Mouse (Mus musculus) adrenal gland, adult (tissue): ENCODE measurements at regions not wholly inside any gene's neighbourhood (a gene's known extent, or its start where the extent isn't known, plus 50 kb on each side); places are given as distances from the start of the nearest gene placed in this dataset.

Source experiments
- DNase-seq, 2 experiments: peaks; one replicate each; pipeline ENCODE4 v3.0.0; 2022 to 2023; ENCODE audit warnings: low spot score in 1 of 2; ENCODE audit not compliant: inconsistent age in 2 of 2

DNA sequence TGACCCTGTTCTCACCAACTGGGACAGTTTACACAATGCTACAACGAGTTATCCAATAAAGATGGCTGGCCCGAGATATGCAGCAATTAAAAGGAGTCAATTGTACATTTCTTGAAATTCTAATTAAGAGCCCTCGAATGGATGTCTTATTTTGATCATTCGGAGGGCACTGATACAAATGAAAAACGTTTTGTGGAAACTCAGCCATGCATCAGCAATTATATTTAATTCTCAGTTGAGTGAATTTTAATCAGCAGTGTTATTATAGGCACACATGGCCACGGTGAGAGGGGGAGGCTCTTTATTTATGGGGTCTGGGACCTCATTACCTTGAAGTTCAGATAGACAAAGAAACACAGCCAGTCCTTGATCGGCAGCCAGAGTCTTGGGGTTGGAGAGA lies 471.3 kb upstream of the Kcnab2 start:
- no peak for DNase-seq

DNA sequence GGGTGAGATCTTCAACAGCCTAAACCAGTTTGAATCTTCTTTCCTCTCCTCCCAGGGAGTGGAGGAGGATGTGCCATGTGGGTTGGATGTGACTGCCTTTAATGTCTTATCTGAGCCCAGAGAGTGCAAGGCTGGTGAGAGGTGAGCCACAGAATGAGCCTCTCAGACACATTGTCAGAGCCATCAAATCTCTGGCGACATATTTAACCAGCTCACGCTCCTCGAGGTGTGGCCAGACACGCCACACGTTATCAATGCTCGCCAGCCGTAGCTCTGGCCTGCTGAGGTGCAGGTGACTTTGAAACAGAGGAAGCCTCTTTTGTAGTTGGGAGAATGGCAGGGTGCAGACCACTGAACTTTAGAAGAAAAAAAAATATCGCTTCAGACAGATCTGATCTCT lies 463.5 kb upstream of the Kcnab2 start:
- no peak for DNase-seq

DNA sequence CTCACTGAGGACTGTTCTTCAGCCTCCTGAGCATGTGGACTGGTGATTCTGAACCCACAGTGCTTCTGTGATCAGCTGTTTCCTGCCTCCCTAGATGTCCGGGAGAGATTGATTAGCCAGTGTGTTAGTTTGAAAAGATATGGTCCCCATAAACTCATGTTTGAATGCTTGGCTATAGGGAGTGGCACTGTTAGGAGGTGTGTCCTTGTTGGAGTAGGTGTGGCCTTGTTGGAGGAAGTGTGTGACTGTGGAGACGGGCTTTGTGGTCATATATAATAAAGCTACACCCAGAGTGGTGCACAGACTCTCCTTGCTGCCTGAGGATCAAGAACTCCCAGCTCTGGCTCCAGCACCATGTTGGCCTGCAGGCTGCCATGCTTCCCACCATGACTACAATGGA lies 458.9 kb upstream of the Kcnab2 start:
- no peak for DNase-seq

DNA sequence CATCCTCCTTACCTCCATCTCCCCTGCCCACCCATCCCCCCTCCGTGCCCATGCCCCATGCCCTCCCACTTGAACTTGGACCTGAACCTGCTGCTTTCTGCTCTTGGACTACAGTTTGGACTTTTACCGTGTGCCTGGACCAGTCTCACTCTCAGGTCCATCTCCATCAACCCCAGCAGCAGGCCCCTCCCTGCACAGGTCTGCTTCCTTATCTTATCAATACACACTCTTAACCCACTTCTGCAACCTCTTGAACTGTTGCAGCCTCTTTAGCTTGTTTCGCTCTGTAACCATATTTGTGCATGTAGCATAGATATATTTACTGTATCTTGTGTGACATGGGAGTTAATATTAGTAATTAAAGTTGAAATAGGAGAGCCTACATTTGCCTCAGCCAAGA lies 457.8 kb upstream of the Kcnab2 start:
- no peak for DNase-seq

DNA sequence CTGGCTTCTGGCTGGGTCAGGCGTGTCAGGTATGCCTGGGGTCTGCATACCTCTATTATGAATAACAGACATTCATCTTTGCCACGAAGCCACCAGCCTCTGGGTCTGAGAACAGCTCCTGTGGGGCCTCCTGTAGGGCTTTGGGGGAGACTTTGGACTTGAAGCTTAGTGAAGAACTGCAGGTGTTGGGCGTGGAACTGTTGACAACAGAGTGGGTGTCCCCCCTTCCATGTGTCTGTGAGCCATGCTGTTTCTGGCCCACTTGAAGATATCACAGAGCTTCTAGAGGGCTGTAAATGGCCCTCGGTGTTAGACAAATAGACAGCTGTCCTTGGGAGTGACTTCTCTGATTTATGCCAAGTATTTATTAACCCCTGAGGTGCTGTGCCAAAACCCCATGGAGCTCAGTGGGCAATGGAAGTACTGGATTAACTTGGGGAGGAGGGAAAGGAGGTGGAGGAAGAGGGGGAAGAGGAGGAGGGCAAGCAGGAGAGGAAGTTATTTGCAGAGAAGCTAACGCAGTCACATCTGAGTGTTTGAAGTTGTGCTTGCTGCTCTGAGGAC lies 450.8 kb upstream of the Kcnab2 start:
- DNase-seq: no peak

DNA sequence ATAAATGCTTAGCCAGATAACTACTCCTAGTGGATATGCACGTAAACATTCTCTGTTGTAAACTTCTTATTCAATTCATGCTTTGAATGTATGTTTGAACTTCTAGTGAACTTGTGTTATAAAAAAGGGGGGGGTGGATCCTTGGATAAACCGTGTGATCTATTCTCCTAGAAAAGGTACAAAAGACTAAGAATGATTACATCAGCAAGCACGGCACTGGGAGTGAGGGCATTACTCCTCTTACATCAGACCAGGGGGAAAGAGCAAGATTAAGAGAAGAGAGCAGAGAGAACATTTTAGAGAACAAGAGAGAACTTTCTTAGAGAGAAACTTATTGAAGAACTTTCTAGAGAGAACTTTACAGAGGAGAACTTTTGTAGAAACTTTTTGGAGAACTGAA lies 442.6 kb upstream of the Kcnab2 start:
- no peak for DNase-seq

DNA sequence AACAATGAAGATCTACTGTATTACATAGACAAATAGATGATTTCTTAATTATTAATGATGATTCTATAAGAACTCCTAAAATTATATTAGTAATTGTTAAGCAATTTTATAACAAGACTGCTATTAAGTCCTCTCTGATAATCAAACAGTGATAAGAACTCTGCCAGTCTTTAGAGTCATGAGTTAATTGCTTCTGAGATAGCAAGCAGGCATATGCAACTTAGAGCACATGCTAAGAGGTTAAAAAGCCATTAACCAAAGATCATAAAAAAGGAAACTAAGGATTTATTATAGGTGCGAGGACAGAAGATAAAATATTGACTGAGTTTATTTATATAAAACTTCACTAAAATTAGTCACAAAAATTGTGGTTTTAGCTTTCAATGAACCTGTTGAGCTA lies 442.2 kb upstream of the Kcnab2 start:
- DNase-seq: no peak

DNA sequence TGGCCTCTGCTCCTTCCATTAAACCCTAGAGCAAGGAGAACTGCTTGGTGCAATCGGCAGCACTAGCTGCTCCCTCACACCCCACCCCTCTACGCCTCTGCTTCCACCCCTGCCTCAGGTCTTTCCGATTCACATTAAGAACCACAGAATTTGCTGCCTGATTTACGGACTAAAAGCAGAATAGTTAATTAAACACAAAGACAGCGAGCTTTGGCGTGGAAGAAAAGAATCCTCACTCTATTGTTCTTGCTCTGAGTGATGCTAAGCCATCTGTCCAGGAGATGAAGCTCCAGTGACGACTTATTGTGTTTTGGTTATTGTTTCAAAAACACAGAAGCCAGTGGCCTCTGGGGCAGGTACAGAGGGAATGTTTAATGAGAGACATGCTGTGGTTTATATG lies 438.9 kb upstream of the Kcnab2 start:
- DNase-seq: no peak

DNA sequence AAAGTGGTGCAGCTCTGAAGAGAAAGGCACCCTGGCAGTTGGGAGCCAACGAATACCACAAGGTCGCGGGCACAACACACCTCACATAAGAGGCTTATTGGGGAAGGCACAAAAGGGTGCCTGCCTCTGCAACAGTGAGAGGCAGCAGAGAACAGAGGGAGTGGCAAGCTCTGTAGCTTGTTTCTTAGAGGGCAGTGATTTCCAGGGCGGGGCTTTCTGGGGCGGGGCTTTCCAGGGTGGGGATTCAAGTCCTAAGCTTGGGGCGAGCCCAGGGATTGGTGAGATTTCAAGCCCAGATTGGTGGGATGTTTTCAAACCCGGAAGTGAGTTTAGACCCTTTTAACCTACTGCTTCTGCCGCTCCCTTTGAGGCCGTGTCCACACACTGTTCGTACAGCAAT lies 435.8 kb upstream of the Kcnab2 start:
- DNase-seq: no peak

DNA sequence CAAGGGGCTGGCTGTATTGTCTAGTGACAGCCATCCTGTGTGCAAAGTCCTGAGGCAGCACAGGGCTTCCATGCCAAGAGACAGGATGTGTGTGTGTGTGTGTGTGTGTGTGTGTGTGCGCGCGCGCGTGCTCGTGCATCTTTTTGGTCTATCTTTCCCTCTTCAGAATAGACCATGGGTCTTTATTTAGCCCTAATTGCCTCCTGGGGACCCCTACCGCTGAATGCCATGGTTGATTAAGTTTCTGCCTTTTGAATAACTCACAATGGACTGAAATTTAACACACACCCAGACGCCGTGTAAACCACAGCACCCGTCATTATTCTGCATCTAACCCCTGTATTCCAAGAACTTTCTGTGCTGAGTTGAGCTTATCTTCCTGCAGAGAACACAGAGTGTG lies 435.2 kb upstream of the Kcnab2 start:
- DNase-seq: no peak

DNA sequence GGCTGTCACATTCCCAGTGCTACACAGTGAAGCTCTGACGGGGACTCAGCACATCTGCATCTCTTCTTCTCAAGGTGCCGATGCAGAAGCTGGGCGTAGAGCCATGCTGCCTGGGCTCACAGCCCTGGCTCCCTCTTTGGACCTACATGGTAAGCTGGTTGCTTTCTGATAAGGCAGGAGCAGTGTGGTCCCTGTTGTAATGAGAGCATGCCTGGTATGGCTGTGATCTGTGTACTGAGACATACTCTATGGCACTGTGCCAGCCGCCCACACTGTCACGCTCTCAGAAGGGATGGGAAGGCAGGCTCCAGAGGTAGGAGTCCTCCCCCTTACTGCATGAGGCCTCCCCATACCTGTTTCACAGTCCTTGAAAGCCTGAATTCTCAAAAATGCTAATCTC lies 430.6 kb upstream of the Kcnab2 start:
- DNase-seq: no peak

DNA sequence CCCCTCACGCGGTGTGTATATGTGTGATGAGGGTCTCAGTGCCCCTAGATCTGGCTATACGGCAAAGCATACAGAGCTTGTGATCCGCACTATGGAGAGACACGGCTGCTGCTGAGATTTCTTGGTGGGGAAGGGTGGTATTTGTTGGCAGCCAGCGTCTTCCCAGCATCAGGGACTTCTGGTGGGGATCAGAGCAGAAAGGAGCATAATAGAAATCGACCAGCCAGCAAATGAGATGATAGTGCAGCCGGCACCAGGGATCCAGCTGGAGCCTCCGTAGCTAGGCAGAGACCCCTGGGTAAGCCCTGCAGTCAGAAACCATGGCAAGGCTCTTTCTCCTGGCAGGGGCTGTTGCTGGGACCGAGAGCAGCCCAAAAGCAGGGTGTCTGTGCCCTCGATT lies 425.2 kb upstream of the Kcnab2 start:
- DNase-seq: no peak

DNA sequence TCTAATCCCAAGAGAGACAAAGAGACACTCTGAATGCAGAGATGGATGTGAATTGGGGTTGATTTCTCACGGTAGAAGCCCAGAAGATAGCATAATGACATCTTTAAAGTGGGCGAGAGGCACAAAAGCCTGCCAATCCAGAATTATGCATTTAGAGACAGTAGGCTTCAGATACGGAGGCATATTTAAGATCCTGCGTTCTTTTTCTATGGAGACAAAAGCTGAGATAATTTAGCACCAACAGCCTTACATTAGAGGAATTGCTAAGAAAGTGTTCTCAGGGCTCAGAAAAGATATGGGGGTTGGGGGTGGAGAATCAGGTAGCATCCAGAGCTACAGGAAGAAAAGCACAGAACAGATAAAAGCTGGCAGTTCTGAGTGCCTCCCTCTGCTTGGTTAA lies 422.4 kb upstream of the Kcnab2 start:
- no peak for DNase-seq

DNA sequence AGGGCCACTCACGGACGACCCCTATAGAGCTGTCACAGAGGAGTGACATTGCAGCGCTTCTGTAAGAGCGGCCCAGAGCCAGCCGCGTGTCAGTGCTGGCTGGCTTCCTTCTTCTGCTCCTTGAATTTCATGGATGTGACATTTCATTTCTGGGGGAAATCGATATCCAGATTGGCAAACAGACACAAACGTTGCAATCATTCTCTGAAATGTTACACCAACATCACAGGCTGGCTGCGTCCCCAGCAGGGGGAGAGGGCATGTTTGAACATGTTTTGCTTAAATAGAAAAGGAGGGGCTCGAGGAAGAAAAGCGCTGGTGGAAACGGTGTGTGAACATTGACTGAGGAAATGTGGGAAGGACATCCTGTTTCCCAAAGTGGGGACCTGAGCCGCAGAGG lies 417.4 kb upstream of the Kcnab2 start:
- DNase-seq: no peak

DNA sequence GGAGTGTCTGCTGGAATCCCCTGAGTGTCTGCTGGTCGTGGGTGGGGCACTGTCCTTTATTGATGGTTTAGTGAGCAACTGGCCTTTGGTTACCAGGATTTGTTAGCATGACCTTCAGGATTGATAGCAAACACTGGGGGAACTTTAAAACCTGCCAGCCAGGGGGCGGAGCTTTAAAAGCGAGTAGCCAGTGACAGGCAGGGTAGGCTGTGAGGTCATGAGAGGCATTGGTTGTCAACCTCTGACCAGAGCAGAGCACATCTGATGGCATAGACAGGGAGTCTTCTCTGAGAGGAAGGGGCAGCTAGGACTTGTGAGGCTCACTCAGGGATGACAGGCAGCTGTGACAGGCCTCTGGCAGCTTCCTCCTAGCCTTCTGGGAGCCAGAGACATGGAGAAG lies 415.3 kb upstream of the Kcnab2 start:
- DNase-seq: no peak

DNA sequence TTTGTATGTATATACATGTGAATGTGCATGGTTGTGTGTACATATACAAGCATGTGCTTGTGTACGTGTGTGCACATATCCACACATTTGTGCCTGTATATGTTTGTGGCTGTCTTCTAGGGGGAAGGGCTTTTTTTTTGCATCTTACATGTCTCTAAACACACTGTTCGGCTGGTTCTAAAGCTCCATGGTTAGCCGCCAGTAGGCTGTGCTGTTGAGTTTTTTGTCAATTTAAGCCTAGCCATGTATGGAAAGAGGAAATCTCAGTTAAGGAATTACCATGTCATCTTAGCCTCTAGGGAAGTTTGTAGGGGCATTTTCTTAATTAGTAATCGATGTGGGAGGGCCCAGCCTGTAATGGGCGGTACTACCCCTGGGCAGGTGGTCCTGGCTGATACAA lies 411.5 kb upstream of the Kcnab2 start:
- DNase-seq: no peak

DNA sequence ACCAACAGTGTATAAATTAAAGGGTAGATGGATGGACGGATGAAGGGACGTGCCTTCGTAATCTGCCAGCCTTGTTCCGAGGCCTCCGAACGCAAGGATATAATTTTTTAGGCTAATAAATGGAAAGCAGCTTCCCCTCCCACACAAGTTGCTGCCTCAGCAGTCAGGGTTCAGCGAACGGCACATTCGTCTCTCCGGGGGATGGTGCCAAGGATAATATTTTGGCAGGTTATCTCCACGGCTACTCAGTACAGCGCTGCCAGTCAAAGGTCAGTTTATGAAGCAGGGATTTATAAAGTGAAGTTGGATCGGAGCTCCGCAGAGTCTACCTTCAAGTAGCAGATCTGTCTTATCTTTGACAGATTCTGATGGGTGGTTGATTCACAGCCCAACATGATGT lies 410.6 kb upstream of the Kcnab2 start:
- peak in 1 of 2 experiments; percentile 21 for DNase-seq

DNA sequence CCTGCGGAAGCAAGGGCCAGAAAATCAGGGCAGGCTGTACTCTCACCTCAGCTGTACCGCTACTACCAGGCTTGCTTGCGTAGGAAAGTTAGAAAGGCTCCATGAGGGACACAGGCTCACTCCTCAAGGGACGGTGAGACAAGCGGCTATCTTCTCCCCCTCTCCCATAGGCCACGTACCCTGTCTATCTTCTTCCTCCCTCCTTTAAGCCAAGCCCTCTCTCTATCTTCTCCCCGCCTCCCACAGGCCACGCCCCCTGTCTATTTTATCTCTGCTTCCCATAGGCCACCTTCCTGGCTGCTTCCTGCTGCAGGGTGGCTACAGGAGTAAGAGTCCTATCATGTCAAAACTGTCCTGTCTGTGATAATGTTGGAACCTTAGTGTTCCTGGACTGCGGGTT lies 409.1 kb upstream of the Kcnab2 start:
- no peak for DNase-seq

DNA sequence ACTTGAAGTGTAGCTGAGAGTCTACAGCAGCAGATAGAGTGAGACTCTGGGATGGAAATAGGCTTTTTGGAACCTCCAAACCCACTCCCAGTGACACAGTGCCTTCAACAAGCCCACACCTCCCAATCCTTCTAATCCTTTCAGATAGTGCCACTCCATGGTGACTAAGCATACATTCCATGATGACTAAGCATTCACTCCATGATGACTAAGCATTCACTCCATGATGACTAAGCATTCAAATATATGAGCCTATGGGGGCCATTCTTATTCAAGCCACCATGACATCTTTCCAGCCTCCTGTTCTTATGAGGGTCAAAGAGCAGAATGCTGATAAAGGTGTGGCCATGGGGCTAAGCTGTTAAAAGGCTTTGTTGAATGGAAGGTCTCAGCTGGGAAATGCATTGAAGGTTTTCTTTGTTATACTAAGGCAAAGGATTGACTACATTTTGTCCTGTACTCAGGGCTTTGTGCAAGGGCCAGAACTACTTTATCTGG lies 403.8 kb upstream of the Kcnab2 start:
- DNase-seq: no peak

DNA sequence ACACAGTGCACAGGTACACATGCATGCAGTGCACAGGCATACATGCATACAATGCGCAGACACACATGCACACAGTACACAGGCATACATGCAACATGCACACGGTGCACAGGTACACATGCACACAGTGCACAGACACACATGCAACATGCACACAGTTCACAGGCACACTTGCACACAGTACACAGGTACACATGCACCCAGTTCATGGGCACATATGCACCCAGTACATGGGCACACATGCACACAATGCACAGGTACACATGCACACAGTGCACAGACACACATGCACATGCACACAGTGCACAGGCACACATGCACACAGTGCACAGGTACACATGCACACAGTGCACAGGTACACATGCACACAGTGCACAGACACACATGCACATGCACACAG lies 402.7 kb upstream of the Kcnab2 start:
- no peak for DNase-seq

DNA sequence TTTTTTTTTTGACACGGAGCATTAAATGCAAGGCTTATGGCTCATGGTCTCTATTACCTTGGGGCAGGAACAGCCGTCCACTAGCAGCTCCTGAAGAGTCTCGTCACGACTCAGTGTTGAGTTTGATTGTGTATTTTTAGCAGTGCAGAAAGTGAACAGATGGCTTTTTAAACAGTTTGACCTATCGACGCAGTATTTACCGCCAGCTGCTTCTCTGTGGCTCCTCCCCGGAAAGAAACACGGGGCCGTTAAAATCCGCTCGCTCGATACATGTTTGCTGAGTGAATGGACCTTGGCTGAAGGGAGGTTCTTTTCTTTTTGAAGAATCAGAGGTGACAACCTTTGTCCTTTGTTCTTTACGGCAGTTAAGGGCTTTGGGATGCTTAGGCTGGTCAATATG lies 401.3 kb upstream of the Kcnab2 start:
- no peak for DNase-seq

DNA sequence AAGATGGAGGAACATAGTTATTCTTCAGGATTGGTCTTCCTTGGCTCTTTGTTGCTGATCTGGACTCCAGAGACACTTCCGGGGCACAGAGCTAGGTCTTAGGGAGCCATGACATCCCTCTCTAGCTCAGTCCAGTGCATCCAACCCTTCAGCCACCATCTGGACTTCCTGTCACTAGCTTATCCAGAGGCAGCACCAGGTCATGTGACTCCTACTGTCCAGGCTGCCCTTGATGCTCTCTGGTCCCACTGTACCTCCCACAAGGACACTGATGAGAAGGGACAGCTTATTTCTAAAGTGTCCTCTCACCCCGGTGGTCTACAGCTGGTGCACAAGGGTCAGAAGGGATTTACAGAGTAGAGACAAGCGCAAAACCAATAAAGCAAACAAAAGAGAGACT lies 400.7 kb upstream of the Kcnab2 start:
- DNase-seq: no peak

DNA sequence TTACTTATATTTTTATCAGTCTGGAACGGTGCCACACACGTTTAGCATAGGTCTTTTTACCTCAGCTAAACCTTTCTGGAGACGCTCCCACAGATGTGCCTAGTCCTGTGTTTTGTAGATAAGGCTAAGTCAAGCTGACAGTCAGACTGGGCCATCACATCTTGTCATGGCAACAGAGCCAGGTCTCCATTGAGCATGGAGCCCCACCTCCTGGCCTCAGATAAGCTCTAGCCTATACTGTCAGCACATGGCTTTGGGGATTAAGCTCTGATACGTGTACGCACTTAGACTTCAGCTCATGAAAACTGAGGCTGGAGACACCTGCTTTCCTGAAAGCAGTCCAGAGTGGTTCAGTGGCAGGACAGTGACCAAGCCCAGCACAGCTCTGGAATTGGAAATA lies 392.4 kb upstream of the Kcnab2 start:
- DNase-seq: no peak

DNA sequence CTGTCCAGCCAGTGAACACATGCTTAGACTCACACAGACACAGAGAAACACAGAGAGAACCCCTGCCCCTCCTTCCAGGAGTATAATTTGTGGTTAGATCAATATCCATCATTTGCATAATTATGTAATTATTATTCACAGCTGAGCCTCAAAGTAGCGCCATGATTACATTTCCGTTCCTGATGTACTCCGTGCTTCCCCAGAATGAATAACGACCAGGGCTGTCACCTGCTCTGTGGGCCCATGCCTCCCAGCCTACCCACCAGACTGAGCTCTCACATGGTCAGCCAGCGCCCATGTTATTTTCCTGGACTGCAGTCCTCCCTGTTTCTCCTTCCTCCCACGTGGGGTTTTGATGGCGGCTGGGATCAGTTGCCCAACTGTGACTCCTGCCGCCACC lies 388.2 kb upstream of the Kcnab2 start:
- DNase-seq: no peak
